Mouse (Mus musculus) thymus, postnatal 10 days (tissue): ENCODE results near the gene Mmd.
A peak's percentile ranks its signal among the peaks of the same experiment; 100 is the strongest.

Experiments used
- DNase-seq, 2 experiments: peaks; one replicate each; pipeline ENCODE4 v3.0.0; 2021; ENCODE audit warnings: low spot score in 2 of 2

Mmd gene

DNA sequence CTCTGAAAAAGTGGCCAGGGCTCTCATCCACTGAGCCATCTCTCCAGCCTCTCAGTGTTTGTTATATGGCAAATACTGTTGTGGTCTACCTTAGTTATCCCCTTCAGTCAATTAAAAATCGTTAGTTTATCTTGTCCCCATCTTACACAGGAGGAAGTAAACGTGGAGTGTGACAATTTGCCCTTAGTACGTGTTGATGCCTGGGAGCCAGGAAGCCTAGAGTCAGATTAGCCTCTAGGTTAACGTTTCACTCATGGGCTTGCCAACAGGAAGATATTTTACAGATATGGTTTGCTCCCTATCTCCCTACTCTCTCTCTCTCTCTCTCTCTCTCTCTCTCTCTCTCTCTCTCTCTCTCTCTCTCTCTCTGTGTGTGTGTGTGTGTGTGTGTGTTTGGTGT lies 33.9 kb downstream of the Mmd start:
- no peak for DNase-seq

DNA sequence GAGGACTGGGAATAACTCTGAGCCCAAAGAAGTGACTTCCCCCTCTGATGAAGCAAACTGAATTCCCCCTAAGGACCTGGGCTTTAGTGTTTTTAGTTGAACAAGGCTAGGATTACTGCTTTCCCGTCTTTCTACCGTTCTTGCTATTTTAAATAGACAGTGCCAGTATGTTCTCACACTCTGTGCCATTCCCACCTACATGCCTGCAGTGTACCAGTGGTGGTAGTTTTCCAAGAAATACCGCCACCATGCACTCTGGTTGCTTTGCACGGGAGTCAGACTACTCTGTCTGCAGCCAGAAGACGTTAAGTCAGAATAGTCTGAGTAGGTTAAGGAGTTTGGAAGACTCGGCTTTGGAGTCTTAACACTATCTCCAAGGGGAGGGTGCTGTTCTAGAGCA lies 34.3 kb downstream of the Mmd start:
- DNase-seq: no peak

DNA sequence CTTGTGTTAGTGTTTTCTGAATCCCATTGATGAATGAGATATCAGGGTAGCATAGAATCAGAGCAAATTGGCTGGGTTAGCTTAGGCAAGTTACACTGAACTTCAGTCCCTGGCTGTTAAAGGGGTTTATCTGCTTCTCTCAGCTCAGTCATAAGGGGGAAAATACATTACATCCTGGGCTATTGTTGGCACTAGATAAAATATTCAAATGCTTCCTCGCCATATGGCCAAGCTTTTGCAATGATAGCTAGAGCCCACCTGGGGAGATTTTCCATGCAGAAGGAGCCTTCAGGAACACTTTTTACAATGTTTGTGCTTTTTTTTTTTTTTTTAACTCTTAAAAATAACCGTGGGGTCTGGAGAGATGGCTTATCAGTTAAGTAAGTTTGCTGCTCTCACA lies 34.8 kb downstream of the Mmd start:
- DNase-seq: no peak

DNA sequence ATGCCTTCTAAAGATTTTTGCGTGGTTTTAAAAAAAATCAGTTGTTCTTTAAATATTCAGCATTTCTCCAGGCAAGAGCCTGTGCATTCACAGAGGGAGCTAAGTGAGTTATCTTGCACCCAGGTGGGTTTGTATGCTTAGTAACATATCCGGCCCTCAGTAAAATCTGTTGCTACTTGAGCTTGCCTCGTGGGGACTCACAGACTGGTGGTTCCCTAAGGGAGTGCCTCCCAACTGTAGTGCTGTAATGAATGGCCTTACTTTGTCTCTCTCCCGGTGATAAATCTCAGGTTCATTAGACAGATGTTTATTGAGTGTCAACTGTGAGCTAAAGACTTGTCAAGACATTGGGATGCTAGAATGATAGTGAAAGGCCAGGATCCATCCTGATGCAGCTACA lies 35.4 kb downstream of the Mmd start:
- no peak for DNase-seq

DNA sequence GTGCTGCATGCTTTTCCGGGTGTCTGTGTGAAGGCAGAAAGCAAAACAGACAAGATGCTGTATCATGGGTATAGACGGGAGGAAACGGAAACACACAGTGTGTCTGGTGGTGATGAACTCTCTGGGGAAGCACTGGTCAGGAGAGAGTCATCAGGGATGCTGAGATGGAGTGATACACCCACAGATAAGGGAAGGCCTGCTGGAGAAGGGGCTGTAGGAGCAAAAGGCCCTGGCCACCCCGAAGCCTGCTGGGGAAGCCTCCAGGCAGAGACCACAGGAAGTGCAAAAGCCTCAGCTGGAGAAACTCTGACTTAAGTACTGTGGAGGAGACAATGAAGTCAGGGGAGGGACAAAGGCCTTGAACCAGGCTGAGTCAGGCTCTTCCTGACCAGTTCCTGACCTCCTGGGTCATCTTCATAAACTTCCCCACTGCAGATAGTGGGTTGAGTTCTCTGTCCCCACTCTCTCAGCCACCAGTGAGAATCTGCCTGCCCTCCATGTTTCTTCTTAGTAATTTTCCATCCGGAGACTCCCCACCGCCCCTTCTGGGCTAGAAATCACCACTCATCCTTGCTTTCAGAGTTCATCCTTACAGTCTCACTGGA lies 37.4 kb downstream of the Mmd start:
- DNase-seq: no peak

DNA sequence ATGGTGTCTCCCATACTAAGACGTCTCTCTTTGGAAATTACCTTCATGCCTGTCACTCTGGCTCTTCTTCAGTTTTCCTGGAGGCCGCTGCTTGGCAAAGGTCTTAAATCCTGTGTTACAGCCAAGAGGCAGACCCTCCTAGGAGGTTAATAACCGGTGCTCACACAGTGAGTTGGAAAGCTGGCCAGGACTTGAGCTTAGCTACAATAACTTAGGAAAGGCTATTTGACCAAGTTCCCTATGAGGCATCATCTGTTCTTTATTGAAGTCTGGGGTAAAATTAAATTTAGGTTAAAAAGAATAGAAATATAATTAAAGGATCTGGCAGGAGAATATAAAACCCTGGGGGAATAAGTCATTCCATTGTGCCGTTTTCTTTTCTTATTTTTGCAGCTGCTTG lies 41.9 kb downstream of the Mmd start:
- no peak for DNase-seq

DNA sequence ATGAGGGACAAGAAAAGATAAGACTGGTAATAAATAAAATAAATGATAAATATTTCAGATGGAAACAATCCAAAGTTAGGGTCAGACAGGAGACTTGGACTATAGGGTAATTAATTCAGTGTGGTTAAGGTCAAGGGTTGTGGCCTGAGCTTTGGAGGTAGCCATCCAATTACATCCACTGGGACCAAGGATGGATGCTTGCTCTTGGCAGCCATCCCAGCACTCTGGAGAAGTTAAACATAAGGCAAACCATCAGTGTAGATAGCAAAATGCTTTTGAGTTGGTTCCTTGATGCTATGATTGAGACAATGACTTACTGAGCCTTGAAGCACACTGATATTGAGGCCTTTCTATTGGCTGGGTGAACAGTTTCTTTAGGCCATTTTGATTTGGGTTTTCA lies 43.5 kb downstream of the Mmd start:
- no peak for DNase-seq

DNA sequence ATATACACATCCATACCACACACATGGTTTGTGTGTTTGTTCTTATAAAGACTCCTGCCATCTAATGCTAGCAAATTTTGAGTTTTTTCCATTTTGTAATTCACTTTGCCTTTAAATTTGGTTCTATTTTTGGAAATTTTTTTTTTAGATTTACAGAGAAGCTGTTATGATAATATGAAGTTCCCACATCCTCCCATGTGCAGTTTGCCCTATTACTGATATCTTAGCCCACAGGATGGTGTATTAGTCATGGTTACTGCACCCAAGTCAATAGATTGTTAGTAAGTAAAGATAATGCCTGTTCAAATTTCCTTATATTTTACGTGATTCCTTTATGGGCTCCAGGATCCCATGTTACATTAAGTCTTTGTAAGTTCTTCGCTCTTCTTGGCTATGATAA lies 45.4 kb downstream of the Mmd start:
- no peak for DNase-seq

DNA sequence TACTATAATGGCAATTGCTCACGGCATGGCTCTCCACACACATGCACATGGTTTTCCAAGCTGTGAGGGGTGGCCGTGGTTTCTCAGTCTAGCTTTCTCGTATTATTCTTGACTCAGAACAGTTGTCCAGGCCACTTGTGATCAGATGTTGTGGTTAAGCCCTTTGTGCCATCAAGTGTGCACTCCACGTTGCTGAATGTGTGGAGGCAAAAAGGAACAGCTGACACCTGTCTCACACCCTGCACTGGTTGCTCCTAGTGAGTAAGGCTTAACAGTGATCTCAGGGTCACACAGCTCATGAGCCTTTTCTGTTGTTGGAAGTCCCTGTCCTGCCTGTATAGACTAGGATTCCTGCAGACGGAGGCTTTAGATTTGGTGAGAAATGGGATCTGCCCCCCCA lies 56.8 kb downstream of the Mmd start:
- no peak for DNase-seq

DNA sequence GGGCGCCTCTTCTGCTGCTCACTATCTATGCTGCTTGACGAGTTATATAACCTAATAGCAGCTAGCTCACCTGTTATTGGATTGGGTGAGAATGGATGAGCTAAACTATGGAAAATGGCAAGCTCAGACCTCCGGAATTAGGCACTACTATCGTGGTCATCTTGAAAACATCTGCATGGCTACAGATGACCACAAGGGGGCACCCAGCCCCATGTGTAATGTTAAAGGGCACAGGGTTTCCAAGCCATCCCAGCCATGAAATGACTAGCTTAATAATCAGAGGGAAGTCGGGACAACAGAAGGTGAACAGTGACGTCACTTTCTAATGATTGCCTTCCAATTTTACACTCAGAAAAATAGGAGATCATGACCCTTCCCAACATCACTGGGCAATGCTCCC lies 57.7 kb downstream of the Mmd start:
- peak in 1 of 2 experiments; percentile 26 for DNase-seq

DNA sequence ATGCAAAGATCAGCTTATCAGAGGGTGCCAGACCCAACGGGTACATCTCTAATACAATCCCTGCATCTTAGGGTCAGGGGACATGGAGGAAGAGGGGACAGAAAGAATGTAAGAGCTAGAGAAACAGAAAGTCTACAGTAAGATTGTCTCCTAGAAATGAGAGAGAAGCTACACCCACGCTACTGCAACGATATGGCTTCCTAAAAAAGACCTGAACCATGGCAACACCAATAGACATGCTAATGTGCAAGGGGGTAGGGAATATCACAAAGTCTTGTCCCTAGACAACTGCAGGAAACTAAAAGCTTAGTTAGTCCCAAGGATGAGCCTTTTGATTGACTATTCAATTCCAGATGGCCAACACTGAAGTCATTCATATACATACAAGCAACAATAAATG lies 65.3 kb downstream of the Mmd start:
- DNase-seq: no peak

DNA sequence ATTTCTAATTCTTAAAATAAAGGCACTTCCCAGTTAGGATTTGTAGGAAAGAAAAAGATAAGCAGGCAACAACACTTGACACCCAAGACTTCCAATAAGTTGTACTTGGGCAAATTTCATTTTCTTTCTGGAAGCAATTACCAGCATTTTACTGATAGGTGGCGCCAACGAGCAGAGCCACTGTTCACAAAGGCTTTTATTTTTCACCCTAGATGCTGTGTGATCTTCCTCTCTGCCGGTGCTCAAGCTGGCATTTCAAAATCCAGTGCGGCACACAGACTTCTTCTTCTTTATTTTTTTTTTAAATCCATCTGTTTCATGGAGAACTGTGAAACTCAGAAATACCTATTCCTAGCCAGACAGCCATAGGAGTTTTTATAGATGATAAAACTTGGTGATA lies 68.2 kb downstream of the Mmd start:
- peak in 1 of 2 experiments; percentile 56 for DNase-seq

DNA sequence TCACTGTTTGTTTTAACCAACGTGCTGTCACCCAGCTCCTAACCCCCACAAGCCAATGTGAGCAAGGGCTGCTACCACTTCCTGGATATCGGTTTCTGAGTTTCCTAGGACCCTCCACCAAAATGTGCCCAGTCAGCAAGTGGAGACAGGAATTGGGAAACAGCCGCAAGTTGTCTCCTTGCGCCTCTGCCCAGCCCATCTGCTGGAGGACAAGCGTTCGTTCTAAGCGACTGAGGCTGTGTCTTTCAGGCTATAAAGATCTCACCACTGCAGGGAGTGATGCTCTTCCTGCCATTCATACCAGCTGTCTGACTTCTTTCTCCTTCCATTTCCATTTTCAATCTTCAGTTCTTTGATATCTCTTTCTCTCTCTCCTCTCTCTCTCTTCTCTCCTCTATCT lies 71.7 kb downstream of the Mmd start:
- no peak for DNase-seq

DNA sequence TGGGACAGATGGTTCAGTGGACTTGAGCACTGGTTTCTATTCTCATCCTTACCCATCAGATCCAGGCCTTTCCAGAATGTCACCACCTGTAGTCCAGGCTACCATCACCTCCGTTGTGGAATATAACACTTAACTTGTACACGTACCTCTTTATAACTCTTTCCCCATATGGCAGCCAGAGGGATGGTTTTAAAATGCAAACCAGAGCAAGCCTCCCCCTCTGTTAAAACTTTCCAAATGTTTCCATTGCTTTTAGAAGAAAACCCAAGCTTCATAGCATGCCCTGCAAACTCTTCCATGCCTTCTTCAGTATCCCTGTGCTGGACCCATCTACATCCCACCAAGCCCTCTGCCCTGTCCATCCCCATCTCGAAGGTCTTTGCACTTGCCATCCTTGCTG lies 75.3 kb downstream of the Mmd start:
- no peak for DNase-seq

DNA sequence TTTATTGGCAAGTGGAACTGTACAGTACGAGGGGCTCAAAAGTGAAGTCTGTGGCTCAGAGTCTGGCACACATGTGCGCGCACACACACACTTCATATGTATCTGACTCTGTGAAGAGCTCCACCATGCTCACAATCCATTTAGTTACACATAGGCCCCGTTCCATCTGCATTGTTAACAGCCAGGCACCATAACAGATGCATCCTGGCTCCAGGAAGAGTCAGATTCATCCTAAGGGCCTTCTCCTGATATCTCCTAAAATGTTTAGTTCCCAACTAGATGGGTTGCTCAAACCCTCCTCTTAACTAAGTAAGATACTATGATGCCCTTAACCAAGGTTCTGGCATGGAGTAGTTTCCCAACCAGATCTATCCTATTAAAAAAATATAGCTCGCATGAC lies 76.9 kb downstream of the Mmd start:
- no peak for DNase-seq

DNA sequence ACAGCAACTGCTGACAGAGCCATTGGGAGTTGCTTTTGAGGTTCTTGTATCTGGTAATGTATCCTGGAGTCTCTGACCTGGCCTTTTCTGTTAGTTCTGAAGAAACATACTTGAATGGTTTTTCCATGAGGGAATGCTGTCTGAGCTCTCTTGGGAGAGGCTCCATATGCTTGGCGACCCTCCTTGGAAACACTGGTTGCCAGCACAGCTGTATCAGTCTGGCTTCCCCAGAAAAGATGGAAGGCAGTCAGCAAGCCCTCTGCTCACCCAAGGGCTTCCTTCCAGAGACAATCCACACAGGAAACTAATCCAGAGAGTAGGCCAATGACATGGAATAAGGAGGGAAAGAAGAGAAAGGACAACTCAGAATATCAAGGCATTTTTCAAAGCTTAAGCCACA lies 77.6 kb downstream of the Mmd start:
- no peak for DNase-seq
